Mouse (Mus musculus) CD4-positive, CD25-positive, alpha-beta regulatory T cell, adult 4 months (primary cell): ENCODE data around the gene Gm8220. TPM values are rescaled to one million over a fixed set of nuclear protein-coding genes. Genes with fewer than 3 reads are reported as not detected.
"Not testable (repeated sequence)": the region's sequence is repeated elsewhere in the genome, so short reads cannot be mapped to it uniquely, and the experiment has no call there.

Experiments
- ATAC-seq: one replicate; pipeline ENCODE4 v1.8.0; 2017
- polyA plus RNA-seq, 2 experiments: library from polyadenylated mRNA; unstranded; fragments of 100-300 nt; shearing (Covaris generic); gene quantifications; one replicate each; pipeline ENCODE4 v1.2.1; 2017

Gm8220 gene
- polyA plus RNA-seq = not detected

- not testable (repeated sequence) for ATAC-seq
Measured at GRCm38 (mm10) chr14:44285280-44285679, at the start of gene Gm8220. Gene Gm8220, plus strand, starts transcription at chr14:44285580.

- ATAC-seq = no peak
Measured at GRCm38 (mm10) chr14:44248039-44248438, 37.3 kb upstream of the Gm8220 start.

GRCm38 (mm10) chr14:44312049-44312448, 26.7 kb downstream of the Gm8220 start:
- not testable (repeated sequence) for ATAC-seq

DNA sequence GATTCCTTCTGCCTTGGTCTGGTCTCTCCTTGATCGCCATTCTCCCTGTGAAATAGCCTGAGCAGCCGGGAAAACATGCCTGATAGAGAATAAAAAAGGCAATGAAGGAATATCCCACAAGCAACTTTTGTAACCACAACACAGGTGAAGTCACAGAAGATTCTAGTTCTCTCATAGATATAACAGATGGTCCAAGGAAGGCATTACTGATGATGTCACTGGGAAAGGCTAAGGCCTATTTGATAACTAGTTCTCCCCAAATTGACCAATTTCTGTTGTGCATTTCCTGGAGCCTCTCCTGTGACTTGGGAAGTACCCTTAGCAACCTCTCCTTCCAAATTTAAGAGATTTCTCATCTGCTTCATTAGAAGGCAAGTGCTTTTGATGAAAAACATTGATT, 53.1 kb downstream of the Gm8220 start, which contains the start of gene Gm5930:
Gene Gm5930 (minus strand): TSS at position 101 of the 400 bp plus-strand sequence.
- ATAC-seq = not testable (repeated sequence)

Other genes with a start within 250 kb of the Gm8220 start
- gene Ear2, start 182.9 kb upstream of the Gm8220 start, polyA plus RNA-seq = 1 to 10 TPM in 1 of 2 experiments, not detected in 1; 1.4 TPM
- not detected for gene Gm3327, start 161.7 kb upstream of the Gm8220 start, polyA plus RNA-seq
- gene Gm8212, start 87.9 kb upstream of the Gm8220 start, polyA plus RNA-seq = not detected
- not detected for gene 4930503E14Rik, start 72.3 kb upstream of the Gm8220 start, polyA plus RNA-seq
- not detected for gene Gm5930, start 53.0 kb downstream of the Gm8220 start, polyA plus RNA-seq
- gene Gm8229, start 79.8 kb downstream of the Gm8220 start, polyA plus RNA-seq = not detected
- gene Gm3371, start 125.1 kb downstream of the Gm8220 start, polyA plus RNA-seq = not detected
- not detected for gene Gm8232, start 148.1 kb downstream of the Gm8220 start, polyA plus RNA-seq
- gene BC061237, start 206.9 kb downstream of the Gm8220 start, polyA plus RNA-seq = not detected
- gene Gm17093, start 232.7 kb downstream of the Gm8220 start, polyA plus RNA-seq = not detected